Mouse (Mus musculus) adrenal gland, postnatal 0 days (tissue): ENCODE results near the gene Fam187b. TPM values are rescaled to one million over a fixed set of nuclear protein-coding genes. Genes with fewer than 3 reads are reported as not detected.

Experiments
- polyA plus RNA-seq: library from polyadenylated mRNA; unstranded; fragments of >200 nt; fragmentation: Nextera tagmentation; extraction: Ambion mirVana; gene quantifications from 2 replicates; pipeline ENCODE4 v1.2.1, GENCODE M21; 2015

The Fam187b gene
- 0.61 and 0.90 TPM in 2 replicates for polyA plus RNA-seq

DNA sequence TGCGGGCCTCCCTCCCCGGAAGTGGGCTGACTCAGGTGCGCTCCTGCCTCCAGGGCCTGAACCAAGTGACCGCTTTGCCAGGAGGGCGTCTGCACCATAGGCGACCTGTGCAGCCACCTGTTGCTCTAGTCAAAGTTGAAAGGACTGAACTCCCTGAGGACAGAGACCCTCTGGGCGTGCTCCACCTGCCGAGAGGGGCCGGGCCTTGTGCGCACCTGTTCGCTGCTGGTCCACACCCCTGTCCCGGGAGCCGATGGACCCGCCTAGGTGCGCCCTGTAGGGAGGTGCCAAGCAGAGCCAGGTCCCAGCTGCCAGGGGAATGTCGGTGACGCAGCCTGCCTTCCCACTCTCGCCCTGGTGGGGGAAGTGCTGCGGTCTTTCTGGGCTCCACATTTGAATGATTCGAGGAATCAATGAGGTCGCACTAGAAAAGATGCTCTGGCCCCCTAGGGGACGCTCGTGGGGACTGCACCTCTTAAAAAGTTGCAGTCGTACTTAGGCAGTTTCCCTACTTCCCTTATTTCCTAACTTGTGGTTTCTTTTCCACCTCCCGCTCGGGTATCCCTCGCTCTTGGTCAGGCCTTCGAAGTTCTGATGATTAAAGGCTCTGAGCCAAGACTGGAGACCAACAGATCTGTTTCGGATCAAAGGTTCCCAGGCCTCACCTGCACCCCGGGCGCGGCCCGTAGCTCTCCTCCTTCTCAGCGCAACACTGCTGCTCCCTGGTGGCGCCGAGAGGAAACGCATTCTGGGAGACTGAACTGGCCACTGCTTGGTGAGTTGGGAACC, at the start of gene Fam187b:
Gene Fam187b (plus strand): TSS at position 290 of the 789 bp plus-strand sequence.

DNA sequence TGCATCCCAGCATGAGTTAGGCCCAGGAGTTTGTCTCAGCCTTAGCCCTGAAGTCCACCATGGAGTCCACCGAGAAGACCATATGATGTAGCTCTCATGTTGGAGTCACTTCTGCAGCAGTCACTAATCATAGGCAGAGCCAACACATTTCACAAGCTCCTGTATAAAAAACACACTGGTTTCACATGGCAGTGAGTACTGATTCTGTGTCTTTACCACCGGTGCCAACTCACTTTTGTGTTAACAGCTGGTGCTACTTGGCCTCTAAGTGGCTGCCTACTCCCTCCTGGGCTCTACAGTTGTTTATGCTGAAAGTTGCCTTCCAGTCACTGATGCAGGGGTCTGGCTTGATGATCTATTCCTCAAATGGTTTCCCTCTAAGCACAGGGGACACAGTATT, 49.0 kb upstream of the Fam187b start, which contains the start of gene Hamp2:
Gene Hamp2 (minus strand): TSS at position 101 of the 400 bp plus-strand sequence.

DNA sequence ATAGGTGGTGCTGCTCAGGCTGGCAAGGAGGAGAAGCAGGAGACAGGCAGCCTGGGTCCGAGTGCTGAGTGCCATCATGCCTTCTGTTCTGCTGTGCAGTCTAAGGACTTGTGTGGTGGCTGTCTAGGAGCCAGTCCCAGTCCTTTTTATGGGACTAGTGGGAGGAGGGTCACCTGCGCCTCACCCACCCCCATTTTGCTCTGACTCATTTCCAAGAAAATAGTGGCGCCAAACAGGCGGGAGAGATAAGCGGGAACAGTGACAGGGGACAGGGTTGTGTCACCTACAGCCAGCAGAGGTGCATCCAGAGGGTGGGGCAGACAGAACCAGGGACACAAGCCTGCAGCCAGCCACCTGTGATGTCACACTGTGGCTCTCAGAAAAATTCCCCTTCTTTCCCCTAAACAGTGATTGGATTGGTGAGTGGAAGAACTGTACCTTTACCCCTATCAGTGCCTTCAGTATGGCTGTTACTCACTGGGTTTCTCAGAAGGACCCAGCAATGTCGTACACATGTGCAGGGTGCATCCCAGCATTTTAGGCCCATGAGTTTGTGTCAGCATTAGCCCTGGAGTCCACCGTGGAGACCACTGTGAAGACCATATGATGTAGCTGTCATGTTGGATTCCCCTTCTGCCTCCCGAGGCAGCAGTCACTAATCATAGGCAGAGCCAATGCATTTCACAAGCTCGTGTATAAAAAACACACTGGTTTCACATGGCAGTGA, 29.5 kb upstream of the Fam187b start, which contains the start of gene Hamp:
Gene Hamp (minus strand): TSS at position 124 of the 727 bp plus-strand sequence.

DNA sequence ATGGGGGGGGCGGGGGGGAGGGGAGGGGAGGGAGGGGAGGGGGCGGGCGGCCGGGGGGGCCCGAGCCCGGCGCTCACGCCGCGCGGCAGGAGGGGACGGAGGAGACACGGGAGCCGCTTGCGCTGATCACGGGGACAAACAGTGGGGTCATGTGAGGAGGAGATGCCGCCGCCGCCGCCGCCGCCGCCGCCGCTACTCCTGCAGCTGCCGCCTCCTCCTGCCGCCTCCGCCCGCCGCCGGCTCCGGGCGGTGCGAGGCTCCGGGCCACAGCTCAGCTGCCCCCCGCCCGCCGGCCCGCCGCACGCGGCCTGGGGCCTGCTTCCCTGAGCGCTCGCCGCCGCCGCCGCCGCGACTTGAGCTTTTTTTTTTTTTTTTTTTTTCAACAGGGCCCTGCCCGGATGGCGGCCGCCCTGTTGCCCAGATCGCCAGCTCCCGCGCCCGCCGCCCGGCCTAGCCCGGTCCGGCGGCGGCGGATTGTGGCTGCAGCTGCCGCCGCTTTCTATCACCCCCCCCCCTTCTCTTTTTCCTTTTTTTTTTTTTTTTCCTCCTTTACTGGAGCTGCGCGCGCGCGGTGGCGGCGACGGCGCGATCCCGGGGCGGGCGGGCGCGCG, 16.7 kb upstream of the Fam187b start, which contains the start of gene Usf2:
Gene Usf2 (minus strand): TSS at position 48 of the 611 bp plus-strand sequence.

DNA sequence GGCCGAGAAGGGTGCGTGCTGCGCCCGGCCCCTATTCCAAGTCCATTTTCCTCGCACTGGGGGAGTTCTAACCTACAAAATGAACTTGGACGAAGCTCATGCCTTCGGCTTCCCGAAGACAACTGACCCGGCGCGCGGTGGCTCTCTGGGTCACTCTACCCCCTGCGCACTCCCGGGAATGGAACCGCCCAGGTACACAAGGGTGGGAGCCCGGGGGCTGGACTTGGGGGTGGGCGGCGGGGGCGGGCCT, 414 bp upstream of the Fam187b start, which contains the start of gene Lsr:
Gene Lsr (minus strand): TSS at position 214 of the 250 bp plus-strand sequence.

Other genes starting within 250 kb of the Fam187b start
- 231 and 307 TPM in 2 replicates for gene Tmem147, start 244.2 kb upstream of the Fam187b start, polyA plus RNA-seq
- gene Gapdhs, start 230.1 kb upstream of the Fam187b start, polyA plus RNA-seq, result 0.11 and 0.35 TPM in 2 replicates
- gene Sbsn, start 222.3 kb upstream of the Fam187b start, polyA plus RNA-seq, result 16.2 and 29.7 TPM in 2 replicates
- 49.0 and 57.0 TPM in 2 replicates for gene Dmkn, start 210.0 kb upstream of the Fam187b start, polyA plus RNA-seq
- 32.6 and 84.5 TPM in 2 replicates for gene Krtdap, start 185.9 kb upstream of the Fam187b start, polyA plus RNA-seq
- gene Ffar2, start 150.0 kb upstream of the Fam187b start, polyA plus RNA-seq, result 0.25 and 0.35 TPM in 2 replicates
- 2.1 and 5.5 TPM in 2 replicates for gene Ffar3, start 117.6 kb upstream of the Fam187b start, polyA plus RNA-seq
- not detected in 2 replicates for gene Ffar1, start 112.2 kb upstream of the Fam187b start, polyA plus RNA-seq
- gene Cd22, start 93.4 kb upstream of the Fam187b start, polyA plus RNA-seq, result 0.36 and 0.40 TPM in 2 replicates
- 0.27 and 0.55 TPM in 2 replicates for gene Mag, start 58.9 kb upstream of the Fam187b start, polyA plus RNA-seq
- gene Hamp2, start 49.1 kb upstream of the Fam187b start, polyA plus RNA-seq, result 0.50 TPM in 1 of 2 replicates, not detected in the other
- gene Hamp, start 29.8 kb upstream of the Fam187b start, polyA plus RNA-seq, result 2.9 and 4.7 TPM in 2 replicates
- gene Usf2, start 17.0 kb upstream of the Fam187b start, polyA plus RNA-seq, result 17.0 and 22.5 TPM in 2 replicates
- gene Lsr, start 326 bp upstream of the Fam187b start, polyA plus RNA-seq, result 6.0 and 8.3 TPM in 2 replicates
- 52.9 and 58.4 TPM in 2 replicates for gene Fxyd5, start 68.7 kb downstream of the Fam187b start, polyA plus RNA-seq
- gene Fxyd7, start 77.7 kb downstream of the Fam187b start, polyA plus RNA-seq, result 13.9 and 77.9 TPM in 2 replicates
- gene Fxyd1, start 83.4 kb downstream of the Fam187b start, polyA plus RNA-seq, result 225 and 390 TPM in 2 replicates
- 1.5 and 2.2 TPM in 2 replicates for gene Lgi4, start 85.6 kb downstream of the Fam187b start, polyA plus RNA-seq
- 3.7 and 9.1 TPM in 2 replicates for gene Fxyd3, start 102.9 kb downstream of the Fam187b start, polyA plus RNA-seq
- gene Hpn, start 141.5 kb downstream of the Fam187b start, polyA plus RNA-seq, result 6.0 and 8.0 TPM in 2 replicates
- 4.7 and 6.2 TPM in 2 replicates for gene Scn1b, start 153.2 kb downstream of the Fam187b start, polyA plus RNA-seq
- 37.2 and 38.5 TPM in 2 replicates for gene Gramd1a, start 182.1 kb downstream of the Fam187b start, polyA plus RNA-seq